Mouse (Mus musculus) spleen, adult 2 months (tissue): ENCODE results near the gene Pbx2.

Experiments
- CTCF ChIP-seq: fragments of 200-500 bp; IDR thresholded peaks from 2 replicates; pipeline ENCODE4 v1.5.1; 2011; ENCODE audit warnings: mild to moderate bottlenecking, inconsistent platforms; ENCODE audit not compliant: insufficient read depth, insufficient read length, insufficient replicate concordance; ENCODE audit errors: extremely low read depth
- POLR2A ChIP-seq: fragments of 200-500 bp; IDR thresholded peaks from 2 replicates; pipeline ENCODE4 v1.6.1; 2011; ENCODE audit warnings: low read depth, low read length, inconsistent platforms

- TF ChIP-seq CTCF (no peak), POLR2A (no peak)
These were observed 18.7 kb upstream of the Pbx2 start for GRCm38 (mm10) chr17:34572361-34572760.
